Mouse (Mus musculus): ENCODE data around the gene Cwc27. TPM values are rescaled to one million over a fixed set of nuclear protein-coding genes. Genes with fewer than 3 reads are reported as not detected.

Cwc27 gene
- 10 to 100 TPM; 10.4 to 11.6 TPM for total RNA-seq (2021)
- long read RNA-seq, experiment 1, transcript Cwc27-201 (14 exons, 2,071 nt), result major isoform, 9 of 25 reads
- long read RNA-seq, experiment 1, partial matches to known transcripts, result 12 of 25 reads
- long read RNA-seq, experiment 1, other reads (novel, unspliced or antisense), result 4 of 25 reads
- long read RNA-seq, experiment 2, transcript Cwc27-201 (14 exons, 2,071 nt), result major isoform, 16 of 37 reads
- long read RNA-seq, experiment 2, partial matches to known transcripts, result 15 of 37 reads
- long read RNA-seq, experiment 2, other reads (novel, unspliced or antisense), result 6 of 37 reads

- intact Hi-C loops (cut with DNase I), result no loop called here
These were observed at the start of gene Cwc27 for GRCm38 (mm10) chr13:104816635-104817571. Gene Cwc27, minus strand, starts transcription at chr13:104817142.

GRCm38 (mm10) chr13:104866726-104867125 lies 49.8 kb upstream of the Cwc27 start:
- intact Hi-C loops (cut with DNase I), result no loop called here
- DNase-seq, result no peak

More at GRCm38 (mm10) chr13:104816635-104817571, at the start of gene Cwc27:
- DNase-seq, result peak; percentile 59 to 87

GRCm38 (mm10) chr13:104863127-104863979 lies 46.4 kb upstream of the Cwc27 start, which contains the start of gene Shisal2b:
Gene Shisal2b, minus strand, starts transcription at chr13:104863893.
- intact Hi-C loops (cut with DNase I), result no loop called here
- no peak for DNase-seq

- intact Hi-C loops (cut with DNase I), result no loop called here
- DNase-seq, result no peak
These were observed 36.7 kb upstream of the Cwc27 start for GRCm38 (mm10) chr13:104853645-104854044.

- intact Hi-C loops (cut with DNase I), result no loop called here
- DNase-seq, result no peak
These were observed 26.6 kb upstream of the Cwc27 start for GRCm38 (mm10) chr13:104843295-104844089.

- DNase-seq, result no peak
- intact Hi-C loops (cut with DNase I), result no loop called here
These were observed 25.0 kb upstream of the Cwc27 start for GRCm38 (mm10) chr13:104841937-104842336.

GRCm38 (mm10) chr13:104837628-104838027 lies 20.7 kb upstream of the Cwc27 start:
- intact Hi-C loops (cut with DNase I), result no loop called here
- DNase-seq, result no peak

GRCm38 (mm10) chr13:104832811-104833210 lies 15.9 kb upstream of the Cwc27 start:
- no peak for DNase-seq
- intact Hi-C loops (cut with DNase I), result no loop called here

- DNase-seq, result no peak
- intact Hi-C loops (cut with DNase I), result no loop called here
These were observed 8.5 kb upstream of the Cwc27 start for GRCm38 (mm10) chr13:104825470-104825869.

- intact Hi-C loops (cut with DNase I), result no loop called here
- no peak for DNase-seq
These were observed 5.5 kb upstream of the Cwc27 start for GRCm38 (mm10) chr13:104822411-104822838.

GRCm38 (mm10) chr13:104821908-104822307 lies 5.0 kb upstream of the Cwc27 start:
- intact Hi-C loops (cut with DNase I), result no loop called here
- no peak for DNase-seq

GRCm38 (mm10) chr13:104821192-104821591 lies 4.2 kb upstream of the Cwc27 start:
- intact Hi-C loops (cut with DNase I), result no loop called here

GRCm38 (mm10) chr13:104817696-104818095 lies 754 bp upstream of the Cwc27 start:
- intact Hi-C loops (cut with DNase I), result no loop called here

More at GRCm38 (mm10) chr13:104821192-104821591, 4.2 kb upstream of the Cwc27 start:
- no peak for DNase-seq

GRCm38 (mm10) chr13:104816270-104816634 lies 690 bp downstream of the Cwc27 start:
- DNase-seq, result no peak
- intact Hi-C loops (cut with DNase I), result no loop called here

More at GRCm38 (mm10) chr13:104817696-104818095, 754 bp upstream of the Cwc27 start:
- no peak for DNase-seq

- intact Hi-C loops (cut with DNase I), result loop anchor here (2.0 kb wide), 1 partner anchor 135 kb away; no protein-coding TSS in a partner anchor
- no peak for DNase-seq
These were observed 11.3 kb downstream of the Cwc27 start for GRCm38 (mm10) chr13:104805681-104806080.

GRCm38 (mm10) chr13:104799566-104800182 lies 17.3 kb downstream of the Cwc27 start:
- no peak for DNase-seq
- intact Hi-C loops (cut with DNase I), result no loop called here

- intact Hi-C loops (cut with DNase I), result no loop called here
- DNase-seq, result no peak
These were observed 17.9 kb downstream of the Cwc27 start for GRCm38 (mm10) chr13:104799067-104799466.

GRCm38 (mm10) chr13:104794421-104794820 lies 22.5 kb downstream of the Cwc27 start:
- intact Hi-C loops (cut with DNase I), result no loop called here
- no peak for DNase-seq

- intact Hi-C loops (cut with DNase I), result no loop called here
- DNase-seq, result no peak
These were observed 24.8 kb downstream of the Cwc27 start, which contains the start of gene Srek1ip1 for GRCm38 (mm10) chr13:104792184-104792583. Gene Srek1ip1, plus strand, starts transcription at chr13:104792484.
